Mouse (Mus musculus): Measurements from ENCODE around the gene Dab1.

Dab1 gene

DNA sequence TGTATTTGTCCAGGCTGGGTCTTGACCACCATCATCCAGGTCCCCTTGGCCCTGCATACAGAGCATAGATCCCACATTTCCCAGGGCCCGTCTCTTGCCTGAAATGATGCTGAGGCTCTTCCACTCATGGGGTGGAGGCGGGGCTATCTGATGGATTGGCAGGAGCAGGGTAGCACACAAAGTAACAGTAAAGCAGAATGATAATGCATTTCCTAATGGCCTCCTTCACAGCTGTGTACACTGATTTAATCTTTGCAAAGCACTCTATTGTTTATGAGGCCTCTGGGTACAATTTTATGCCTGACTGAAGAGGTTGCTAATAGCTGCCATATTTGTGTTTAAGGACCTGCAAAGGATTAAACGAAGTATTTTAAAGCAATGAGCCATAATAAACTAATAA lies 374.7 kb downstream of the Dab1 start:
- DNase-seq (ENCODE audit: low read depth), result no peak

DNA sequence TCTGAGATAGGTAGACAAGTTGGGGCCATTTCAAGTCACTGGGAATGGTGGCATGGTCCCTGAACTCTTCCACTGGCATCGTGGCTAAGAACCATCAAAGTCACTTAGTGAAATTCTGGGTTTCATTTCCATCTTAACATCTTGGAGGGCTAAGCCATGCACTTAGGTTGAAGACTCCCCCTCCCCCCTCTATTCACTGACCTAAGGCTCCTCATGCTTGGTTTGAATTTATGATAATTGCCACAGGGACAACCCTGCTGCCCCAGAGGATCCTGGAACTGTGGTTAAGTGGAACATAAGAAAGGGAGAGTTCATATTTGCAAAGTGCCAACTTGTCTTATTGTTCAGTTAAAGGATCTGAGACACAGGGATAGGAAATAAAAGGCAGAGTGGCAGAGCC lies 375.2 kb downstream of the Dab1 start:
- no peak for DNase-seq (ENCODE audit: low read depth)

DNA sequence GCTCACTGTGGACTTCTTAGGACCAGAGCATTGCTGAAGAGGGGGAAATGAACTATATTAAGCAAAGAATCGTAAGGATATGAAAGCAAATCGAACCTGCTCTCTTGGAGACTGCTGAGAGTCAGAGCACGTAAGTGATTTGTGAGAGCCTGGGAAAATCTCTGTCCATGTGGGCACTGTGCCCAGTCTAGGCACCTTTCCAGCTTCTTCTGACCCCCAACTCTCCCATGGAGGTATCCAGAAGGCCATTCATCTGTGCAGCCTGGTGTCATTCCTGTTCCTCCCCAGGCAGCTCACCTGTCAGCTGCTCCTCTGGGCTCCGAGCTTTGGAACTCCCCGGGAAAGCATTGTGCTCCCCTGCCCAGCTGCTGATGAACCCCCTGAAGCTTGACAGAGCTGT lies 389.2 kb downstream of the Dab1 start:
- no peak for DNase-seq (ENCODE audit: low read depth)

DNA sequence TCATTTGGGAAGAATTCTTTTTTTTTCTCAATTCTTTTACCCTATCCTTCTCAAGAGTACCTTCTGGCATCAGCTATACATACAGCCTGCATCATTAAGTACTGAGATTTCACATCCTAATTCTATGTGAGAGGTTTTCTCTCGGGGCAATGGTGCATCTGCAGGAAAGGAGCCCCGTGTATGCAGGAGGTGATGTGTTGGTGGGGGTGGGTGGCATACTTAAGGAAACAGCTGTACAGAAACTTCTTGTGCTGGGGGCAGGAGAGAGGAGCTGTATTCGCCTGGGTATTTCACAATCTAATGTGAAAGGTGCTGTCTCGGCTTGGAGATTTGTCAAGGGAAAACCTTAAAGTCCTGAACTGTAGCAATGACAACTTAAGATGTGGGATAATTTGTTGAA lies 392.5 kb downstream of the Dab1 start:
- no peak for DNase-seq (ENCODE audit: low read depth)

DNA sequence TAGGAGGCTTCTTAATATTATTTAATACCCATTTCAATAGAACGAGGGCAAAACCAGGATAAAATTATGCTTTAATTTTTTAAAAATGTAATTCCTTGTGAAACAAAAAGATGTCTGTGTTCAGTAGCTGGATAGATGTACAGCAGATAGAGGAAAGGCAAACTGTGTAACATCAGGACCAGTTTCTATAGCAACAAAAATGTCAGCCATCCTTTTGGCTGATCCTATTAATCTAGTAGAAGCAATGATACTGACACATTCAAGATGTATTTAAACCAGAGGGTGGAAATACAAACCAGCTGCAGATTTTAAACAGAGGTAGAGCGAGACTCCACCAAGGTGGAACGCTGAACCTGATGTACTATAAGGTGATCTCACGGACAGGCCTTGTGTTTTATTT lies 393.0 kb downstream of the Dab1 start:
- no peak for DNase-seq (ENCODE audit: low read depth)

DNA sequence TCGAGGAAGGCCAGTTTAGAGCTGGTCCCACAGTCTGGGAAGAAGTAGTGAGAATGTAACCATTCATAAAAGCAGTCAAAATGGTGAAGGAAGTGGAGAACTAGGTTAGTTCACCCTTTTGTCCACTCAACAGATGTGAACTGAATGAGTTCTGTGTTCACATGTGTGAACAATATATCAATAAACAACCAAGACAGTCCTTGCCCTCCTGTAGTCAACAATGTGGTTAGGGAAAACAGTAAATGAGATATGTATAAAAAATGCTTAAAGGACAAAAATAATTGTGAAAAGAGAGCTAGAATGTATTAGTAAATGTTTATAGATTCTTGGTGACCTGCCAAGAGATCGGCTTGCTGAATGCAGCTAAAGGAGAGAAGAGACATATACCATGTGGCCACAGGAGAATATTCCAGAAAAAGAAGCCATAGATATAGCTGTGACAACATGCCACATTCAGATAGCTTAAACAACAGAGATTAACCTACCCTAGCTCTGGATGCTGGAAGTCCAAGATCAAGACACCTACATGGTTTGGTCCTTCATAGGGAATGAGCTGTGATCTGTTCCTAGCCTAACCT lies 406.0 kb downstream of the Dab1 start:
- DNase-seq (ENCODE audit: low read depth), result no peak

DNA sequence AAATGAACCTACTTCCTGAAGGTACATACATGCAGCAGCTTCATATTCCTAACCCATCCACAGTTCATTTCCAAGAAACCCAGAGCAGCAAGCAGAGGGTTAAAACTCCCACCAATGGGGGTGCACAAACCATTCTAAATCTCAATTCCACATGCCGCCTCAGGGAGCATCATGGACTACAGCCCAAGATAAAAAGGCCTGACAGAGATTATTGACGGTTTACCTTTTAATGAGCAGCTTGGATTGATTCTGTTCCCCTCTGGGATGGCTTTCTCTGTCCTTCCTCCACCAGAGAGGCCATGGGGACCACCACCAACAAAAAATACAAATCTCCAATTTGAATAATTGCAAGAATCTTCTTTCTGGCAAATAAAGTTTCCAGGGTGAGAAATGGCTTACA lies 407.7 kb downstream of the Dab1 start:
- no peak for DNase-seq (ENCODE audit: low read depth)

DNA sequence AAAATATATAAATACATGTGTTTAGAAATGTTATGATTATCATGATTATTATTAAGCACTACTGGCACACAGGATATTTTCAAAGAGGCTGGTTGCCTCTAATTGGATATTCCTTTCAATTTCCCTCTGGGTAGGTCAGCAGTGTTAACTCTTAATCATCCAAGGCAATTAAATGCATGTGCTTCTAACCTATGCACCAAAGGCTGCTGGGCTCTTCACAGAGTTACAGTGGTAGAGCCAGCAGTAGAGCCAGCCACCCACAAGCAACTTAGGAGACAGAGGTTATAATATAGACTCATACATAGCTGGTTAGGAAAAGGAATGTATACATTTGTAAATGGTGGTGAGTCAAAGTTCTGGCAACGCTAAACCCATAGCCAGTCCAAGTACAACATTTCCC lies 408.1 kb downstream of the Dab1 start:
- DNase-seq (ENCODE audit: low read depth), result no peak

DNA sequence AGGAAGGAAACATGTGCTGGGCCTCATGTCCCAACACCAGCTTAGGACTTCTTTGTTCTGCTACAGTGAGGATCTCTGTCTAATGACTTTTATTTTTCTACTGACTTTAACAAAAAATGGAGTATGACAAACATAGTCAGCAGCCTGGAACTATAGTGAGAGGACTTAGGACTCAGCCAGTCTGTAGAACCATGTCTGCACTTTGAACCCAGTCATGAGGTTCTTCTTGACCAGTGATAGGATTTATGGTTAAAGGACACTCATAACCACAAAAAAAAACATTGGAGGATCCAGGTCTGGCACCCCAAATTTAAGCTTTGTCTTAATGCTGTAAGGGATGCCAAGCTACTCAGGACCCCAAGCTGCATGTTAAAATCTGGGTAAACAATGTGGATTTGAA lies 416.9 kb downstream of the Dab1 start:
- DNase-seq (ENCODE audit: low read depth), result no peak

DNA sequence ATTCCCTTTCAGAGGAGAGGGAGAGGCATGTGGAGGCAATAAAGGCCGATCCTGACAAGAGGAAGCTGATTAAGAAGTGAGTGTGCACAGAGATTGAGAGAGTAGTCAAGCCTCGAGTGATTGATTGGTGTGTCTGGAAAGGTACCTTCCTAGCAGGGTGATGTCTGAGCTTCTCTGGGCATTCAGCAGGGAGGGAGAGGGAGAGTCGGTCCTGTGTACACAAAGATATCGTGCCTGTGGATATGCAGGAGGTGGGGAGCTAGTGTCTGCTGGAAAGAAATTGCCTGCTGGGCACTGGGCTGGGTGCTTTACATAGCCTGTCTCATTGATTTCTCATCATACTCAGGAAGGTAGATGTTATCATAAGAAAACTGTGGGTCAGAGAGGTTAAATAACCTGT lies 420.4 kb downstream of the Dab1 start:
- DNase-seq (ENCODE audit: low read depth), result no peak

DNA sequence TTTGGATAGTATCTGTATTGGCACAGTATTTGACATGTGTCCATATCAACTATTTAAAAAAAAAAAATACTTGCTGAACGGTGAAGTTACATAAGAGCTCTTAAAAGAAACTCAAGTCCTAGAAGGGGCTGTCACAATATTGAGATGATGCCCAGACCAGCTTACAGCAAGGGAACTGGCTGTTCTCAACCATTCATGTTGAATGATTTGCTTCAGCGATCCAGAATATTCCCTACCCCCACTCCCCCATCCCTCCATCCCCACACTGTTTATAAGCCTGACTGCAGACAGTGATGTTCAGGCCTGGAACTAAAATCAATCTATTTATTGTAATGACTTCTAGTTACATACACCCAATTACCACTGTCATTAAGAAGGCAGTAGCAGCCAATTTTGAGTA lies 424.3 kb downstream of the Dab1 start:
- DNase-seq (ENCODE audit: low read depth), result no peak

DNA sequence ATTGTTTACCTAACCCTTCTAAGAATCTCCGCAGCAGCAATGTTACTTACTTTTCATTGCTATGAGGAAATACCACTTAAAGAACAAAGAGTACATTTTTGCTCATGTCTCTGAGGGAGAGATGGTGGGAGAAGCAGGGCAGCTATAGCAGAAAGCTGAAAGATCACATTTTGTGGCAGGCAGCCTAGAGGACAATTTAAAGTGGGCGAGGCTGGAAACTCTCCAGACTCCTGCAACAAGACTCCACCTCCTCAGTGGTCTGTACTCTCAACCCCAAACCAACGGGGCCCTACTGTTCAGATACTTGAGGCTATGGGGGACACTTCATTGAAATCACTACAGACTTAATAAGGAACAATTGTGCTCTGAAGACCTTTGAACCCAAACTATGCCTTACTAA lies 425.5 kb downstream of the Dab1 start:
- no peak for DNase-seq (ENCODE audit: low read depth)

DNA sequence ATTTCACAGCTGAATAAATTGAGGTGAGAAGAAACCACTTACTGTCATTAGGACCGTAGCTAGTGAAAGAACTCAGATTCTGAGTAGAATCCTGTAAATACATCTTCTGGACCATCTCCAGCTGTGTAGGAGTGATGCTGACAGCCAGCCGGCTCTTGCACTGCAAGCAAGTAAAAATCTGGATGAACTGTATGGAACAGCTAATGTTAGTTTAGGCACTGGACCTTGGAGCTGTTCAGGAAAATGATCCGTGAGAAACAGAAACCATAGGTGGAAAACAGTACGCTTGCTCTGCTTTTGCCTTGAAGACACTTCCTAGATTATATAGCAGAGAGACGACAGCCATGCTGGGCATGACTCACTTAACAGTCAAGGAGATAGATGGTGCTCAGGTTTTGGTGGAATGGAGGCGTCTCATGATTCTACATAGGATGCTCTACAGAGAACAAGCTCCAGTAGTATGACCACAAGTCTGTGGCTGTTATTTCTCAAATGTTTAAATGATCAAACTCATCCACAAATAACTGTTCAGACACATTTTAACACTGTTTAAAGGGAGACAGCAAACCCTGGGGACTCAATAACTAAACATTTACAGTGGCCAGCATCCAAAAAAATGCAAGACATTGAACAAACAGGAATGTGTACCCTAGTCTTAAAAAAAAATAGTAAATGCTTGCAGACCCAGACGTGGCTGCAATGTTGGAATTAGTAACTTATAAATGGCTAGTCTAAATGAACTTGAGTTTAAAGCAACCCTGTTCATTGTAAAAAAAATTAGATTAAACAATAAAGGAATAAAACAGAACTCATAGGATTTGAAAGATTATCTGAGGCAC lies 429.0 kb downstream of the Dab1 start:
- DNase-seq (ENCODE audit: low read depth), result no peak

DNA sequence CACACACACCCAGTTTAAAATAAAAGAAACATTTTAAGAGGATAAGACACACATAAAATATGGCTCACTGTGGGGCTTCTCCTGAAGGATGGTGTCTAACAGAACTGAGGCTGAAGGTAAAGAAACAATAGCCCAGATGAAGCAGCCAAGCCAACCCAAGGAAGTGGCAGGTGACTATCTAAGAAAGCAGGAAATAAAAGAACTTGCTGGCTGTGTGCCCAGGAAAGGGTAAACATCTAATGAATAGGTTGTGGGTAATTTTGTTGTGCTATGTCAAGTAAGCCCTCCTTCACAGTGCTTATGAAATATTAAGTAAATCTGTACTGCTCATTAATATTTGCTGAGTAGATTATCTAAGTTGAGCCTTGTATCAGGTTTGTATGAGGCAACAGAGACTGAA lies 438.0 kb downstream of the Dab1 start:
- DNase-seq (ENCODE audit: low read depth), result no peak

DNA sequence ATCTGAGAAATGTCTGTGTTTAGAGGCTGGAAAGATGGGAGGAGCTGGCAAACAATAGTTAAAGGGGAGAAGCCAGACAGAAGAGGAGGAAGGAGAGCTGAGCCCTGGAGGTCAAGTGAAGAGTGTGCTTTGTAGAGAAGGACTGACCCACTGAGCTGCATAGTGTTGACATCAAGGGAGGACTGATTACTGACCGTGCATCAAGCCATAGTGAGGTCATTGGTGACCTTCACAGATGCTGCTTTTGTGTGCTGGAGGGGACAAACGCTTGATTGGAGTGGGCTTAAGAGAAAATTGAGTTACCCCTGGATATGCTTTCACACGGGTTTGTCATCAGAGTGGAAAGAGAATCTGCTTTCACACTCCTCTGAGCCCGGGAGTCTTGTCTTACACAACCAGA lies 440.4 kb downstream of the Dab1 start:
- DNase-seq (ENCODE audit: low read depth), result no peak

DNA sequence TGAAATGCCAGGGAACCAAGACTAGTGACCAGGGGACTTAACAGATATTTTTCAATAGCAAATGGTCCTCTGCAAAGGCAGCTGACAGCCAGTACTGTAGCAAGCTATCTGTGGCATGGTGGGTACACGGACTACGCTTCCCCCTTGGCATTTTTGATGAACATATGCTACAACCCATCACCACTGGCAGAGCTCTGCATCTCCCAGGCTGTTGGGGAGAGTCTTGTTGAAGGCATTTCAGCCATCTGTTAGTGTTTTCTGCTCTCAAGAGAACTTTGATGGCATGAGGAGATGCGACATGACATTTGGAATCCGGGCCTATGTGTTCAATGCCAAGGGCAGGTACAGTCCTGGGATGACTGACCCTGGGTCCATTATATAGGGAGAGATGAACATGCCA lies 443.2 kb downstream of the Dab1 start:
- no peak for DNase-seq (ENCODE audit: low read depth)

DNA sequence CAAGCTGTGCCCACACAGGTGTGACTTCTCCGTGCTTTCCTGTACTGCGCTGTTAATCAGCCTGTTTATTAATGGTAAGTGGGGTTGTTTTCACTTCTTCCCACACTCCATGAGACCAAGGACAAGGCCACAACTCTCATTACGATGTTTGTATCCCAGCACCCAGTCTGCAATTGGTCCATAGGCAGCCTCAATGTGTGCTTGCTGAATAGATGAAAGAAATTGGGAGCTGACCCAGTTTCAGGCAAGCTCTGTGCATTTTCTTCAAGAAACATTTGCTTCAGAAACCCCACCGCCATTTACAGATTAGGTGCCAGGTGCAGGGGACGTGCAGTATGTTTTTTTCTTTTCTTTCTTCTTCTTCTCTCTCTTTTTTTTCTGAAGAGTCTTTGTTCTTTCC lies 447.7 kb downstream of the Dab1 start:
- no peak for DNase-seq (ENCODE audit: low read depth)

DNA sequence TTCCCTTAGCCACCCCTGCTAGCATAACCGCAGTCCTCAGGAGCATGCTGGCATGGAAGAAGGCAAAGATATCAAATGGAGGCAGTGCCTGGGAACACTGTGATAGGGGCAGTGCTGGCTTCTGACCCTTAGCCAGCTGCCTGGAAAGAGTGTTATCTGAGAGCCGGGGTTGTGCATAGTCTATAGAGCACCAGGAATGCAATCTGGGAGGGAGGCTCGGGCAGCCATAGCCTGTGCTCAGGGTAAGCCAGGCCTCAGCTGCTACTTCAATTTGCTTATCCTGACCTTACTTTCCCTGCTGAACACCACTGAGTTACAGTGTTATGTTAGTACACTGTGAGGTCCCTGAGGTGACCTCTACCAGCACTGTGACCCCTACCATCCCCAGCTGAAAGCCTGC lies 448.6 kb downstream of the Dab1 start:
- DNase-seq (ENCODE audit: low read depth), result no peak

DNA sequence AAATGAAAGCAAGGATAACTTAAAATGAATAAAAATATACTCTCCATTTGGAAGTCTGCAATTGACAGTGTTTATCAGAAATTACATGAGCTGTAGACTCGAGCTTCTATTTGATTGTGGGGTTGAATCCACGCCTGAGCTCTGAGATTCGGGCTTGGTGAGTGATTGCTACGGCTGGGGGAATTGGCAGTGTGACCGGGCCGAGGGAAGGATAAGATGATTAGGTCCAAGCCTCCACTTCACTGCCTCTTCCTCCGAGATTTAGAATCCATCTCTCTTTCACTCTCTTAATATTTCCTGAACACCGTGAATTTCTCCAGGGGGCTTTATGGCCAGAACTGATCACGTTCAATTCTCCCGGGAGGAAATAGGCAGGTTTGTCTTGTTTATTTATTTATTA lies 452.1 kb downstream of the Dab1 start:
- no peak for DNase-seq (ENCODE audit: low read depth)

DNA sequence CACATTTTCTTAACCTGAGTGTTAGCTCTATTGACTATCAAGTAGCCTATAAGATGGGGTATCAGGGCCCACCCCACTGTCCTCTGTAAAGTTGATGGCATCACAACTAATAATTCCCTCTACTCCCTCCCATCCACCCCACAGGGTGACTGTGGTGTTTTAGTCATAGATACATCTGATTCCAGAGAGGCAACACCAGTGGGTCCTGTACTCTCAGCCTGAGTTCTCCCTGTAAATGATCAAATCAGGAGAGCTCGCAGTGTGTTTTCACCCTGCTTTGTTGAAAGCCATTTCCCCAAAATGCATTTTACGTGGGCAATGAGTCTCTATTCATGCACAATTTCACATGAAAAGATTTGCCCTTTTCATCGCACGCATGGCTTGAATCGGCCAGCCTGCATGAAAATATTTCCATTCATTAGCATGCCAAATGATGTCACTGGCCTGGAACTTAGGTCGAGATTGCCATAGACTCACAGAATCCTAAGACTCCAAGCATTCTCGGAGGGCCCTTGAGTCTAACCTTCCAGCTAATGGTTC lies 454.8 kb downstream of the Dab1 start:
- DNase-seq (ENCODE audit: low read depth), result no peak

DNA sequence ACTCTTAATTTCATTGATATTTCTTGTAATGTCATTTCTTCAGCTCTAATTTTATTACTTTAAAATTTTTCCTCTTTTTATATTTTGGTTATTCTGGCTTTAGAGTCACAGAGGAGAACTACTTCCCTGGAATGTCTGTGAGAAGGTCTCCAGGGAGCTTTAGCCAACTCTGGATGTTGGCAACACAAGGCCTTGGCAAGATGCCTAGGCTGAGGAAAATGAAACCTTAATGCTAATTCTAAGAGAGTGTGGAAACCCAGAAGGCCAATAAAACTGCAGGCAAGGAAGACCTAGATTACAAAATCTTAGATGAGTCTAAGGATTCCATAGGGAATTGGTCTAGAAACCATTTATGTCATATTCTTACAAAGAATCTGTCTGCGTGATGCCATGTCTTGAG lies 458.6 kb downstream of the Dab1 start:
- DNase-seq (ENCODE audit: low read depth), result no peak

DNA sequence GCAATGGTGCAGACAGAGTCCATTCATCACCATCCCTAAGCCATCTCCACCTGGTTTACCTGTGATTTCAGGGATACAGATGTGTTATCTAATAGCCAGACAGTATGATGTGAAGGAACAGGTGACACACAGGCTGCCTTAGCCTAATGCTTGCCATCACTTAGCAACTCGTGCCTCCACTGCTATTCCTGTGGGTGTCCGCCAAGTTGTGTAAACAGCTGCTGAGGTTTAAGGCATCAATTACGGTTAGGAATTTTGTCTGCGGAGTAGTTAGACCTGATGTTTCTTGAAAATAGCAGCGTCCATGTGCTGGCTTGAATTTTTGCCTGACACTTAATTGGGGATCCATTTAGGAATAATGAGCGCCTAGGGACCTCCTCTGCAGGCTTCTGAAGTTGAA lies 487.1 kb downstream of the Dab1 start:
- no peak for DNase-seq (ENCODE audit: low read depth)

DNA sequence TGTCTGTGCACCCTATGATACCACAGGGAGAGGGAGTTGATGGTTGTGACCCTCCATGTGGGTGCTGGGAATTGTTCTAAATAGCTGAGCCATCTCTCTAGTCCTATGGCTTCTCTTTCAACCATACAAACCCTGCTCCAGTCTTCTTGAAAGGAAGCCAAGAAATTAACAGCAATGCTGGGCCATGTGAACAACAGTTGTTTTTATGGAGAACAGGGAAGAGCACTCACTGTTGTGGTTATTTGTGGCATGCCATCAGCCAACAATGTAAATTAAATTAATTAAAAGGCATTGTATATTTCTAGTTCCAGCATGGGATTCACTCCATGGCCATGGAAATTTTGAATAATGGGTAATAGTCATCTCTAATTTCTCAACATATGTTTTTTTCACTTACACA lies 492.5 kb downstream of the Dab1 start:
- DNase-seq (ENCODE audit: low read depth), result no peak
